Mouse (Mus musculus) CD8-positive naive resting alpha-beta T cell, adult 57 days (primary cell): Measurements from ENCODE around the gene Gm5890. TPM values are rescaled to one million over a fixed set of nuclear protein-coding genes. Genes with fewer than 3 reads are reported as not detected.

Source experiments
- total RNA-seq: library from RNA; stranded (reverse); gene quantifications from one replicate; pipeline ENCODE4 v1.2.4, GENCODE M21; 2023

Gene Gm5890
- total RNA-seq = not detected

DNA sequence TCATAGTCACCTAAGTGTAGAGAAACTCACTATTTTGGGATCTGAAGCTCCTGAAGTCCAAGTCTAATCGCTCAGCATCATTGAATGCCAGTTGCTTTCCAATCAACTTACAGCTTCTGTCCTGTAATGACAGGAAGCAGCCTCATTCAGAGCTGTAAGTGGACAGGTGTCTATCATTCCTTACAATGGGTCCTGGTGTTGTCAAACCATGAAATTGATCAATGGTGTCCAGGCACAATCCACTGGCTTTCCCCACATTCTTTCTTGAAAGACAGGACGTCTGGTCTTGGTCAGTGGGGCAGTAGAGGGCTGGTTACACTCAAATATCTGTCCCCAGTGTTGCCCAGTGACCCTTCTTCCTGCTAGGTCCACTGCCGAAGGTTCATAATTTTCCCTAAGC, at the start of gene Gm5890:
Gm5890 (minus strand) TSS at position 101 of the 400 bp plus-strand sequence.

DNA sequence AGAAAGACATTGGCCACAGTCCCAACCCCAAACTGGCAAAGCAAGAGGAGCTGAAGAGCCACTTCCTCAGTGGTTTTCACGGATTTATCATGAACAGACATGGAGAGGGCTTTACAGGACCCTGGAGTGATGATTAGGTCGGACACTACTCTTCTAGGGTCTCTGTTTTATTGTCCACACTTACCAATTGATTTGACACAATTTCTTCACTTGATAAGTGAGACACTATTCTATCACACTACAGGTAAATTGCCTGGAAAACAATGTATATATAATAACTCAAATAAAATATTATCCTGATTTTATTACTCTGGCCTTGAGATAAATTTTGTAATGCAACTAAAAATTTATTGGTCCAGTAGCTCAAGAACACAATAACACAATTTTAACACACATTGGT, 28.9 kb downstream of the Gm5890 start, which contains the start of gene Gm4498:
Gm4498 (minus strand) TSS at position 101 of the 400 bp plus-strand sequence.

Other genes with a start within 250 kb of the Gm5890 start
- not detected for gene Vmn1r91, start 163.2 kb downstream of the Gm5890 start, total RNA-seq
- not detected for gene Gm16442, start 140.3 kb downstream of the Gm5890 start, total RNA-seq
- gene Vmn1r93, start 123.7 kb downstream of the Gm5890 start, total RNA-seq = not detected
- not detected for gene Vmn1r94, start 94.5 kb downstream of the Gm5890 start, total RNA-seq
- gene Vmn1r95, start 69.1 kb downstream of the Gm5890 start, total RNA-seq = not detected
- gene Gm6164, start 57.2 kb downstream of the Gm5890 start, total RNA-seq = not detected
- not detected for gene Gm4498, start 29.0 kb downstream of the Gm5890 start, total RNA-seq
- gene Gm4133, start 71.2 kb upstream of the Gm5890 start, total RNA-seq = not detected
- gene Gm5728, start 112.6 kb upstream of the Gm5890 start, total RNA-seq = not detected
- gene Vmn1r100, start 155.1 kb upstream of the Gm5890 start, total RNA-seq = not detected
- gene Vmn1r101, start 179.8 kb upstream of the Gm5890 start, total RNA-seq = not detected
- not detected for gene Gm10670, start 212.1 kb upstream of the Gm5890 start, total RNA-seq
- not detected for gene Vmn1r103, start 247.7 kb upstream of the Gm5890 start, total RNA-seq